Mouse (Mus musculus): Measurements from ENCODE around the gene Intu. TPM values are rescaled to one million over a fixed set of nuclear protein-coding genes. Genes with fewer than 3 reads are reported as not detected.

The Intu gene
- polyA plus RNA-seq (2015; fragmentation: Nextera tagmentation; extraction: Ambion mirVana): 2.6 and 3.3 TPM in 2 replicates

DNA sequence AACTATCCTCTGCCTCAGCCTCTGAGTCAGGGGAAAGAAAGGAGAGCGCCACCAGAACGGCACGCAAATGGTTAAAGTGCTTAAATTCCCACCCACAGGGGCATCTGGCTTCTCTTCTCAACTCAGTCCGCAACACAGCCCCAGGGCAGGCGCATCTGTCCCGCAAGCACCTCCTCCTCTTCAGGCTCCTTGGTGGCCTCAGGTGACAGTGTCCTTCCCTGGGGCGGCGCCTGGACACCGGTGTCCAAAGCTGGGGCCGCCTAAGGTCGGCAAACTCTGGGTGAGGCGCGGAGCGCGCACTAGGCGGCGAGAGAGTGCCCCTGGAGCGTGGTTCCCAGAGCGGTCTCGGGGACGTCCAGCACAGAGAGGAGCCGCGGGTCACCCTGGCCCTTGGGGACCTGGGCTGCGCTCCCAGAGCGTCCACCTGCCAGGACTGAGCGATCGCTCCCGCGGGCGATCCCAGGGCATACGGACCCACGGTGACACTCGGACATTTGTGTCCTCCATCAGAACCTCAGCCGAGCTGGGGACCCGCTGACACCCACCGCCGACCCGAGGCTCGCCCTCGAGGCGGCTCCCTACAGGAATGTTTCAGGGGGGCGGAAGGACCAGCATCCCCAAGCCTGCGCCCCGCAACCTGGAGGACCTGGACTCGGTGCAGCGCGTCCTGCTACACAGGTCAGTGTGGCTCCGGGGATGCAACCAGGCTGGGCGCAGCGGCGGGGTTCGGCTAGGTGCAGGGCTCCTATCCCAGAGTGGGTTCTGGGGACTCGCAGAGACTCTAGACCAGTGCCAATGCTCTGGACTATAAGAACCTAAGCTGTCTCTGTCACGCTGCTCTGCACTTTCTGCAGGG, at the start of gene Intu:
Intu (plus strand) TSS at position 1 of the 856 bp plus-strand sequence.
- Histone ChIP-seq H3K27me3 (peaks cover 18% of the 10 kb centered on the region), H3K9ac (peak within 1 kb of the TSS; percentile 61), H3K4me2 (peak within 1 kb of the TSS; percentile 98), H3K9me3 (replicated peaks) (no peaks in the 10 kb centered on the region), H3K36me3 (no peaks in the 10 kb centered on the region), H3K27ac (no peak within 1 kb of the TSS), H3K4me1 (replicated peaks) (peaks cover 22% of the 10 kb centered on the region), H3K4me3 (peak within 1 kb of the TSS; percentile 63)
- ATAC-seq (replicated peaks; ENCODE audit: insufficient number of reproducible peaks, insufficient read depth, low FRiP score, low read depth): peak; percentile 85
- WGBS: under 1% methylated on average over 54 of the region's 54 CpGs

DNA sequence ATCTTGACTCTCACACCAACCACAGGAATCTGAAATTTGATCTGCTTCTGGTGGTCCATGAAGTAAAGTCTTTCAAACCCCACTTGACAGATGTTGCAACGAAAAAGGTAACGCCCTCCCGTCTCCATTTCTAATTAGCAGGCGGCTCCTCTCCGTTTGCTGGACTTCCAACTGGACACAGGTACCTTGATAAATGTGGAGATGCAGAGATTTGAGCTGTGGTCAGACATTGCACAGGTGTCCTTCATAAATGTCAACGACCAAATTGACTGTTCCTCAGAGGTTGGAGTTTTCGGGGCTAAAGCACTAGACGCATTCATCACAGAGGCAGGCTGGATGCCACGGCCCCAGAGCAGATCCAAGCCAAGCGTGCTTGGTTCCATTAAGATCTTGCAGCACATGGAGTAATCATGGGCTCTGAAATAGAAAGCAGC, 47.8 kb upstream of the Intu start:
- ATAC-seq (replicated peaks; ENCODE audit: insufficient number of reproducible peaks, insufficient read depth, low FRiP score, low read depth): no peak
- Histone ChIP-seq H3K4me3 (no peak overlapping the region), H3K27me3 (no peaks in the 10 kb centered on the region), H3K27ac (no peak overlapping the region), H3K4me2 (peak overlapping the region; percentile 23; the same call in 1 of the 2 replicates), H3K4me1 (replicated peaks) (no peaks in the 10 kb centered on the region), H3K36me3 (no peaks in the 10 kb centered on the region), H3K9ac (no peak overlapping the region), H3K9me3 (replicated peaks) (no peaks in the 10 kb centered on the region)
- 38% methylated on average over 10 of the region's 10 CpGs for WGBS

DNA sequence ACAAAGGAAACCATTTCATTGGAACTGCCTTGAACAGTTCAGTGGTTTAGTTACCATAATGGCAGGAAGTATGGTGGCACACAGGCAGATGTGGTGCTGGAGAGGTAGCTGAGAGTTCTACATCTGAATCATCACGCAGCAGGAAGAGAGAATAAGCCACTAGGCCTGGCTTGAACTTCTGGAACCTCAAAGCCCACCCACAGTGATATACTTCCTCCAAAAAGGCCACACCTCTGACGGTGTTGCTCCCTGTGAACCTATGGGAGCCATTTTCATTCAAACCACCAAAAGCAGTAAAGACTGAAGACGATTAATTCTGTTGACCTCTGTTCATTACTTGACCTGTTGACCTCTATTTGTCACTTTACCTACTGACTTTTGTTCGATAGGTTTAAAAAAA, 43.7 kb upstream of the Intu start:
- H3K9me3 ChIP-seq (replicated peaks): no peaks in the 10 kb centered on the region
- H3K4me1 ChIP-seq (replicated peaks): no peaks in the 10 kb centered on the region
- no peaks in the 10 kb centered on the region for H3K27me3 ChIP-seq
- H3K9ac ChIP-seq: no peak overlapping the region
- no peak overlapping the region for H3K4me2 ChIP-seq
- no peak overlapping the region for H3K4me3 ChIP-seq
- no peaks in the 10 kb centered on the region for H3K36me3 ChIP-seq
- 86% methylated on average over 4 of the region's 4 CpGs for WGBS
- no peak overlapping the region for H3K27ac ChIP-seq
- no peak for ATAC-seq (replicated peaks; ENCODE audit: insufficient number of reproducible peaks, insufficient read depth, low FRiP score, low read depth)

DNA sequence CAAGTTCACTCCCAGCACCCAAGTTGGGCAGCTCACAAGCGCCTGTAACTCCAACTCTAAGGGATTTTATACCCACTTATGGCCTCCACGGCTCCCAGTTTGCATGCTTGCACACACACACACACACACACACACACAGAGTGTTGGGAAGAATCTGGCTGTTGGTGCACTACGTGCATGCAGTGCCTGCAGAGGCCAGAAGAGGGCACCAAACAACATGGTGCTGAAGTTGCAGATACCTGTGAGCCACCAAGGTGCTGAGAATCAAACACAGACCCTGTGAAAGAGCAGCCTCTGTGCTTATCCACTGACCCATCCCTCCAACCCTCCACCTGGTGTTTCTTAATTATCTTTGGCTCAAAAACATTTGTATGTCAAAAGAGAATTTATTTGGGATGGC, 39.3 kb upstream of the Intu start:
- Histone ChIP-seq H3K9me3 (replicated peaks) (no peaks in the 10 kb centered on the region), H3K27me3 (no peaks in the 10 kb centered on the region), H3K27ac (no peak overlapping the region), H3K36me3 (no peaks in the 10 kb centered on the region), H3K4me3 (no peak overlapping the region), H3K9ac (no peak overlapping the region), H3K4me2 (no peak overlapping the region), H3K4me1 (replicated peaks) (no peaks in the 10 kb centered on the region)
- WGBS: 81% methylated on average over 3 of the region's 3 CpGs
- ATAC-seq (replicated peaks; ENCODE audit: insufficient number of reproducible peaks, insufficient read depth, low FRiP score, low read depth): no peak

DNA sequence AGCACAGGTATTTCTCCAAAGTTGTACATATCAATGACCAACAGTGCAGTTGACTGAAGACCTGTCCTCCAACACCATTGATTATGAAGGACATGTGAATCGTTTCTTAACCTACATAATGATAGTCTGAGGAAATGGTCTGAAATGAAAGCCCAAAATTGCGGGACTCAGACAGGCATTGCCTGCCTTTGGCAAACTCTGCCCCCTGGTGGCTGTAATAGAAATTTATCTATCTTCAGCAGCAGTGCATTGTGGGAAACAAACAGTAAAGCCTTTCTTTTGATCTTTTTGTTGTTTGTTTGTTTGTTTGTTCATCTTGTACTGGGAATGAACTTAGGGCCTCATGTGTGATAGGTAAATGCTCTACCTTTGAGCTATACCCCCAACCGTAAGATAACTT, 32.2 kb upstream of the Intu start:
- Histone ChIP-seq H3K27ac (no peak overlapping the region), H3K4me2 (no peak overlapping the region), H3K4me3 (no peak overlapping the region), H3K4me1 (replicated peaks) (no peaks in the 10 kb centered on the region), H3K9ac (no peak overlapping the region), H3K27me3 (no peaks in the 10 kb centered on the region), H3K36me3 (no peaks in the 10 kb centered on the region), H3K9me3 (replicated peaks) (no peaks in the 10 kb centered on the region)
- 91% methylated on average over 3 of the region's 3 CpGs for WGBS
- ATAC-seq (replicated peaks; ENCODE audit: insufficient number of reproducible peaks, insufficient read depth, low FRiP score, low read depth): no peak

DNA sequence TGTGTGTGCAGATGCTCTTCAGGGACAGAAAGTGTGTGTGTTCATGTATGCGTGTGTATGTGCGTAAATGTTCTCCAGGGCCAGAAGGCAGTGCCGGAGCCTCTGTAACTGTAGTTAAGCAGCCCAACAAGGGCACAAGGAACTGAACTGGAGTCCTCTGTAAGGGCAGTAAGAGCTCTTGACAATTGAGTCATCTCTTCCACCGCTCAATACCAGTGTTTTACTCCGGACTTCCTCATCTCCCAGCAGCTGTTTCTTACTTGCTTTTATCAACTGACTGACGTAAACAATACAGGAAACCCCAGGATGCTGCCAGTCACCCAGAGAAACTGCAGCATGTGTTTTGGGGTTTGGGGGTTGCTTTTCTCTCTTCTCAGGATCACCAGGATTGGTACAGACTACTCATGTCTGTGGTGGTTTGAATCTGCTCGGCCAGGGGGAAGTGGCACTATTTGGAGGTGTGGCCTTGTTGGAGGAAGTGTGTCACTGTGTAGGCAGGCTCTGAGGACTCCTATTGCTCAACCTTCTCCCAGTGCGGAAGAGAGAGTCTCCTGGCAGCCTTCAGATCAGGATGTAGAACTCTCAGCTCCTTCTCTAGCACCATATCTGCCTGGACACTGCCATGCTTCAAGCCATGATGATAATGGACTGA, 30.8 kb upstream of the Intu start:
- no peaks in the 10 kb centered on the region for H3K27me3 ChIP-seq
- no peaks in the 10 kb centered on the region for H3K4me1 ChIP-seq (replicated peaks)
- 84% methylated on average over 8 of the region's 8 CpGs for WGBS
- ATAC-seq (replicated peaks; ENCODE audit: insufficient number of reproducible peaks, insufficient read depth, low FRiP score, low read depth): no peak
- no peak overlapping the region for H3K4me2 ChIP-seq
- no peak overlapping the region for H3K4me3 ChIP-seq
- no peaks in the 10 kb centered on the region for H3K36me3 ChIP-seq
- H3K9ac ChIP-seq: no peak overlapping the region
- H3K27ac ChIP-seq: no peak overlapping the region
- no peaks in the 10 kb centered on the region for H3K9me3 ChIP-seq (replicated peaks)

DNA sequence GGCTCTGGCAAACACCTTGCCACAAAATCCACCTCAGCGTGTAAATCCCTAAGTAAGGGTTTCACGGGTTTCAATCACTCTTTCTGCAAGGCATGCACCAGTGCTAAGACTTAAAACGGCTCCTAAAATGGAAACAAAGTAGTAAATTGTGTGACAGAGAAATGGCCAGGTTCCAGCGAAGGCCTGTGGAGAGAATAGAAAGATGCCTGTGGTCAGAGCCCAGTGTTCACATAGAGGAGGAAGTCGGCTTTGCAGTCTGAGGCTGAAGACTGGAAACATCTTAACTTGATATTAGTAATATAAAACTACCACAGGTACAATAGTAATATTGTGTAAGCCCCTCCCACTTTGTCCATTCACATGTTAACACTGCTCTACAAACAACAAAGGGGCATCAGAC, 26.7 kb upstream of the Intu start:
- H3K4me3 ChIP-seq: no peak overlapping the region
- 76% methylated on average over 5 of the region's 5 CpGs for WGBS
- H3K27me3 ChIP-seq: no peaks in the 10 kb centered on the region
- H3K27ac ChIP-seq: no peak overlapping the region
- no peaks in the 10 kb centered on the region for H3K9me3 ChIP-seq (replicated peaks)
- no peak overlapping the region for H3K9ac ChIP-seq
- H3K4me1 ChIP-seq (replicated peaks): no peaks in the 10 kb centered on the region
- no peak for ATAC-seq (replicated peaks; ENCODE audit: insufficient number of reproducible peaks, insufficient read depth, low FRiP score, low read depth)
- no peak overlapping the region for H3K4me2 ChIP-seq
- H3K36me3 ChIP-seq: no peaks in the 10 kb centered on the region

DNA sequence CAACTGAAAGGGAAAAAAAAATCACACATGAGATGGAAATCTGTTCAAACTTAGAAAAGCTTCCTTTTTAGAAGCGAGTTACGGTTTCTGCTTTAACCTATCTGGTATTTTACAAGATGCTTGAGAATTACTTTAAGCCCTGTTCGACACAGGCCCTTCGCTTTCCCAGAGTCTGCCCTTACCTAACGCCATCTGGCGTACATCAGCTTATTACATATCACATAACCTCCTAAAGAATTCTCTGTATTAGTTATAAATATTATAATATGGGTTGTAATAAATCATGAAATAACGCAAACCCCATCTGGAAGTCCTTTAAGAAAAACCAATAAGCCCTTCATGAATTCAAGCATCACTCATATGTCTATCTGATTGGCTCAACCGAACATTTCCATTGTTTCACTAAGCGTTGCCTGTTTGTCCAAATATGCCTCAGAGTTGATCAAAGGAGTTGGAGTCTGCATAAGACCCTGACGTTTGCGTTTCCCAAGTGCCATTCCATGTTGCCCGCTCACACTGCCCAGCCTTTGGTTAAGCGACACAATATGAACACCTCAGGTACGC, 25.6 kb upstream of the Intu start:
- Histone ChIP-seq H3K36me3 (no peaks in the 10 kb centered on the region), H3K9ac (no peak overlapping the region), H3K4me1 (replicated peaks) (0 out of 2 replicates have a peak, but pooled peaks cover 1% of the 10 kb centered on the region), H3K4me3 (no peak overlapping the region), H3K4me2 (no peak overlapping the region), H3K9me3 (replicated peaks) (no peaks in the 10 kb centered on the region), H3K27ac (no peak overlapping the region), H3K27me3 (no peaks in the 10 kb centered on the region)
- ATAC-seq (replicated peaks; ENCODE audit: insufficient number of reproducible peaks, insufficient read depth, low FRiP score, low read depth): no peak
- 88% methylated on average over 14 of the region's 14 CpGs for WGBS

DNA sequence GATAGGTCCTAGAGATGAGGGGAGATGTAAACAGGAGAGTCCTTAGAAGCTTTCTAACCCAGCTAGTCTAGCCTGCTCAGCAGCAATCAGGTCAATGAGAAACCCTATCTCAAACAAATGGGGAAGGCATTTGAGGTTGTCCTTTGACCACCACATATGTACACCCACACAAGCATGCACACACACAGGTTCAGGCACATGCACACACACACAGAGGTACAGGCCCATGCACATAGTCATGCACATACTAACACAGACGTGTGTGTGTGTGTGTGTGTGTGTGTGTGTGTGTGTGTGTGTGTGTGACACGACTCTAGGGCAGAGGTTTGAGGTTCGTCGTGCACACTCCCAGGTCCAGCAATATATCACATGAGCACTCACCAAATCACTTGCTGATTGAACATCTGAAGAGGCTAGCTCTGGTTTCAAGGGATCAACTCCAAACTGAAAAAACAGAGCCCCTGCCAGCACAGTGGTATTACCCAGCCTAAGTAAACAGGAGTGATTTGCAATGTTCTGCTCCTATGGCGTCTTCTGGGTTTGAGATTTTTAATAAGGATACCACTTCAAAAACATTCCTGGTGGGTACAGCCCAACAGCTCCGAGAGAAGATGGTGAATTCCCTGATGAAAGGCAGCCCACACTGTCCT, 22.0 kb upstream of the Intu start:
- Histone ChIP-seq H3K4me3 (no peak overlapping the region), H3K9me3 (replicated peaks) (no peaks in the 10 kb centered on the region), H3K9ac (no peak overlapping the region), H3K27ac (no peak overlapping the region), H3K36me3 (no peaks in the 10 kb centered on the region), H3K4me2 (no peak overlapping the region), H3K4me1 (replicated peaks) (peaks cover 5% of the 10 kb centered on the region; the same call in 1 of the 2 replicates), H3K27me3 (no peaks in the 10 kb centered on the region)
- WGBS: 71% methylated on average over 6 of the region's 6 CpGs
- no peak for ATAC-seq (replicated peaks; ENCODE audit: insufficient number of reproducible peaks, insufficient read depth, low FRiP score, low read depth)

DNA sequence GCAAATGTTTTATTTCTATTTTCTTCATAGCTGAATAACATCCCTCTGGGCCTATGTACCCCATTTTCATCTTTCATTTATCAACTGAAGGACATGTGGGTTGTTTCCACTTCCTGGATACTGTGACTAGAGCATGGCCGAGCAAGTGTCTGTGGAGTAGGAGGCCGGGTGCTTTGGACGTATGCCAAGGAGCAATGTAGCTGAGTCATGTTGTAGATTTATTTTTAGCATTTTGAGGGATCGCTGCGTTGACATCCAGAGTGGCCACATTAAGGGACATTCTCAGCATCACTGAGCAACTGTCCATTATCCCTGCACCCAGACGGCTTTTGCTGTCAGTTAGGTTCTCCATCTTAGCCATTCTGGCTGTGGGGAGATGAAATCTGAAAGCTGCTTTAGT, 20.5 kb upstream of the Intu start:
- H3K36me3 ChIP-seq: no peaks in the 10 kb centered on the region
- 15% methylated on average over 6 of the region's 6 CpGs for WGBS
- H3K4me1 ChIP-seq (replicated peaks): peaks cover 5% of the 10 kb centered on the region; the same call in 1 of the 2 replicates
- H3K27me3 ChIP-seq: no peaks in the 10 kb centered on the region
- 0 out of 2 replicates have a peak, but pooled peaks have one; percentile 39 for ATAC-seq (replicated peaks; ENCODE audit: insufficient number of reproducible peaks, insufficient read depth, low FRiP score, low read depth)
- H3K9ac ChIP-seq: no peak overlapping the region
- no peak overlapping the region for H3K4me2 ChIP-seq
- H3K9me3 ChIP-seq (replicated peaks): no peaks in the 10 kb centered on the region
- no peak overlapping the region for H3K4me3 ChIP-seq
- H3K27ac ChIP-seq: no peak overlapping the region
